Mouse (Mus musculus) midbrain, postnatal 0 days (tissue): ENCODE measurements around the gene Alg12. TPM values are rescaled to one million over a fixed set of nuclear protein-coding genes. Genes with fewer than 3 reads are reported as not detected.

Experiments used
- ATAC-seq: fragments of 200-750 bp; cut with Nextera tagmentation; 2 replicates; pipeline ENCODE4 v1.8.0; 2017; ENCODE audit warnings: moderate number of reproducible peaks, mild to moderate bottlenecking, moderate TSS enrichment, moderate library complexity; ENCODE audit not compliant: low FRiP score
- DNase-seq: peaks from one replicate; pipeline ENCODE4 v3.0.0-alpha.2; 2015; ENCODE audit warnings: low spot score
- H3K27ac ChIP-seq: fragments of 300-500 bp; sonication (generic); 2 replicates; pipeline ENCODE4 v1.5.1; 2014; ENCODE audit warnings: low read depth, mild to moderate bottlenecking, low read length, mixed read lengths
- H3K27me3 ChIP-seq: fragments of 300-500 bp; sonication (generic); 2 replicates; pipeline ENCODE4 v1.6.1; 2014; ENCODE audit warnings: low read length, control low read depth, mixed read lengths; ENCODE audit not compliant: insufficient read depth
- H3K36me3 ChIP-seq: fragments of 300-500 bp; sonication (generic); 2 replicates; pipeline ENCODE4 v1.6.1; 2014; ENCODE audit warnings: low read length, control low read depth, mixed read lengths; ENCODE audit not compliant: insufficient read depth
- H3K4me1 ChIP-seq: fragments of 300-500 bp; sonication (generic); 2 replicates; pipeline ENCODE4 v1.6.1; 2014; ENCODE audit warnings: mild to moderate bottlenecking, control low read depth, antibody characterized with exemption, low read length, mixed read lengths; ENCODE audit not compliant: insufficient read depth
- H3K4me2 ChIP-seq: fragments of 300-500 bp; sonication (generic); 2 replicates; pipeline ENCODE4 v1.6.1; 2014; ENCODE audit warnings: low read depth, mild to moderate bottlenecking, low read length, mixed read lengths; ENCODE audit not compliant: poor library complexity, severe bottlenecking
- H3K4me3 ChIP-seq: fragments of 300-500 bp; sonication (generic); 2 replicates; pipeline ENCODE4 v1.5.1; 2014; ENCODE audit warnings: low read depth, mild to moderate bottlenecking, low read length, moderate library complexity
- H3K9ac ChIP-seq: fragments of 300-500 bp; sonication (generic); replicated peaks from 2 replicates; pipeline ENCODE4 v1.6.1; 2014; ENCODE audit warnings: mild to moderate bottlenecking, low read length, moderate library complexity, mixed read lengths; ENCODE audit not compliant: poor library complexity, severe bottlenecking
- H3K9me3 ChIP-seq: fragments of 300-500 bp; sonication (generic); 2 replicates; pipeline ENCODE4 v1.6.1; 2016; ENCODE audit warnings: low read length, control low read depth
- CTCF ChIP-seq: IDR thresholded peaks from 2 replicates; pipeline ENCODE4 v1.5.1; 2016; ENCODE audit warnings: antibody characterized with exemption, mild to moderate bottlenecking
- WGBS: fragments of 180-500 bp; shearing (Covaris S2); extraction: QIAGEN DNeasy Blood & Tissue Kit; methylation state at CpG from one replicate; pipeline ENCODE4 v1.1.7; 2014; 5-methylcytosine and 5-hydroxymethylcytosine counted together
- polyA plus RNA-seq: library from polyadenylated mRNA; unstranded; fragments of >200 nt; fragmentation: Nextera tagmentation; extraction: Ambion mirVana; gene quantifications from 2 replicates; pipeline ENCODE4 v1.2.1, GENCODE M21; 2015
- total RNA-seq: library from RNA; depleted of rRNA; stranded (reverse); fragments of >200 nt; gene quantifications from 2 replicates; pipeline ENCODE4 v1.2.3, GENCODE M21; 2014

Gene Alg12
- total and polyA plus RNA-seq, 2 experiments from 2014 or later: 5.5 to 9.3 TPM

- no peak overlapping the region for H3K9ac ChIP-seq
- no peaks in the 10 kb centered on the region for H3K27me3 ChIP-seq
- TF ChIP-seq CTCF: no peak
- no peaks in the 10 kb centered on the region for H3K36me3 ChIP-seq
- ATAC-seq: no peak
- H3K4me2 ChIP-seq: no peak overlapping the region
- no peak for DNase-seq
- H3K9me3 ChIP-seq: no peaks in the 10 kb centered on the region
- WGBS: 89% methylated on average over 3 of the region's 3 CpGs
- no peak overlapping the region for H3K4me3 ChIP-seq
- H3K4me1 ChIP-seq: 0 out of 2 replicates have a peak, but pooled peaks cover 3% of the 10 kb centered on the region
- no peak overlapping the region for H3K27ac ChIP-seq
Measured at GRCm38 (mm10) chr15:88842300-88842673, 23.2 kb upstream of the Alg12 start.

DNA sequence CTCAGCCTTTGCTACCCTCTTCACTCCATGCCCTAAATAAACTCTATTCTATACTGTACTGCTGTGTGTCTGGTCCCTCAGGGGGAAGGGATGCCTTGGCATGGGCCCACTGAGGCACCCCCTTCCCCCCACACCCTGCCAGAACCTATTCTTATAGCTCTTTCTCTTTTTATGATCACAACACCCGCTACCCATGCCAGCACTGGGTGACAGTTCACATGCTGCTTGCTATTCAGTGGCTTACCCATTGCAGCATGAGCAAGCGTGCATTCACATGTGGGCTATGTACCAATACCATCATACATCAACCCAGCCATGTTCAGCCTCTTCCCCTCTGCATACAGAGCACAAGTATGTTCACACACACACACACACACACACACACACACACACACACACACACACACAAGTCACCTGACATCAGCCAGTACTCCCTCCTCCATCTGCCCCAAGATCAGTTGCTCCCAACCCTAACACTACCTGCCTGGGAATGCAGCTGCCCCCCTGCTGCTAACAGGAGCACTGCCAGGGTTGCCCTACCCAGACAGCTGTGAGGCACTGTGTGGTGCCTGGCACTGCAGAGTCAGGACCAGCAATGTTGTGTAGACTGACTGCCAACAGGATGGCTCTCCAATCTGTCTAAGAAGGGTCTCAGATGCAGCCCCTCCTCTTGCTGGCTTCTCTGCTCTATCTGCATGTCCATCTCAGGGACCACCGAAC lies 22.6 kb upstream of the Alg12 start:
- TF ChIP-seq CTCF: no peak
- ATAC-seq (no peak; the same call in 1 of the 2 replicates), DNase-seq (peak; percentile 72)
- Histone ChIP-seq H3K4me3 (no peak overlapping the region), H3K9ac (no peak overlapping the region), H3K27me3 (no peaks in the 10 kb centered on the region), H3K27ac (no peak overlapping the region), H3K4me2 (no peak overlapping the region), H3K9me3 (no peaks in the 10 kb centered on the region), H3K36me3 (no peaks in the 10 kb centered on the region), H3K4me1 (0 out of 2 replicates have a peak, but pooled peaks cover 4% of the 10 kb centered on the region)
- 86% methylated on average over 3 of the region's 3 CpGs for WGBS

DNA sequence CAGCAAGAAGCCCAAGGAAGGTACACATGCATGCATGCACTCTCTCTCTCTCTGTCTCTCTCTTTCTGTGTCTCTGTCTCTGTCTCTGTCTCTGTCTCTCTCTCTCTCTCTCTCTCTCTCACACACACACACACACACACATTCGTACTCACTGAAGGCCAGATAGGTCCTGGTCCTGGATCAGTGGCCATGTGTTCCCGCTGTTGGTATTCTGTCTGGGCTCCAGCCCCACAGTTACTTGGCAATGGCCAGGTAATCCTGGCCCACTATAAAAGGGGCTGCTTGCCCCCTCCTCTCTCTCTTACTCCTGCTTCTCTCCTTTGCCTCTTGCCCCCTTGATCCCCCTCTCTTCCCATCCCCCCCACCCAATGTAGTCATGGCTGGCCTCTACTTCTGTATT lies 22.0 kb upstream of the Alg12 start:
- no peak overlapping the region for H3K4me3 ChIP-seq
- ATAC-seq (no peak), DNase-seq (no peak)
- H3K4me2 ChIP-seq: no peak overlapping the region
- H3K9ac ChIP-seq: no peak overlapping the region
- H3K27ac ChIP-seq: no peak overlapping the region
- no peaks in the 10 kb centered on the region for H3K27me3 ChIP-seq
- 0 out of 2 replicates have a peak, but pooled peaks cover 4% of the 10 kb centered on the region for H3K4me1 ChIP-seq
- H3K9me3 ChIP-seq: no peaks in the 10 kb centered on the region
- H3K36me3 ChIP-seq: no peaks in the 10 kb centered on the region
- 89% methylated on average over 2 of the region's 2 CpGs for WGBS
- no peak for TF ChIP-seq CTCF

DNA sequence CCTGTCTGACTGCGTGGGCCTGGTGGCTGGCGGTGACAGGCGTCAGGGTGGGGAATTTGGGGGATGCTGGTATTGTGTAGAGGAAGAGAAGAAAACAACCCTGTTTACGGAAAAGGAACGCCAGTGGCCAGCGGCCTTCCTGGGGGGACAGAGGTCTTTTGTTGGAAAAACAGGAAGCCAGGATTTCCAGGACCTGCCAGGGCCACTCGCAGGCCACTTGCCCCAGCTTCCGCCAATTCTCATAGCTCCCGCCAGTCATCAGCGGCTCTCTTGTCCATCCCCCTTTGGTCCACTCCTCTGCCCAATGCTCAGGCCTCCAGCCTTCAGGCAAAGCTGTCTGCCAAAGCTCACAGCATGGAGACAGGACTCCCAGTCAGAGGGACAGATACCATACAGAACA lies 21.0 kb upstream of the Alg12 start:
- no peak for DNase-seq
- 71% methylated on average over 10 of the region's 10 CpGs for WGBS
- Histone ChIP-seq H3K36me3 (no peaks in the 10 kb centered on the region), H3K4me2 (no peak overlapping the region), H3K27ac (peak overlapping the region; percentile 14; the same call in 1 of the 2 replicates), H3K27me3 (no peaks in the 10 kb centered on the region), H3K9ac (no peak overlapping the region), H3K4me3 (no peak overlapping the region), H3K4me1 (0 out of 2 replicates have a peak, but pooled peaks cover 4% of the 10 kb centered on the region), H3K9me3 (no peaks in the 10 kb centered on the region)
- ATAC-seq: no peak
- TF ChIP-seq CTCF: no peak

- Histone ChIP-seq H3K9ac (no peak overlapping the region; the same call in 1 of the 2 replicates), H3K4me3 (no peak overlapping the region), H3K4me2 (no peak overlapping the region), H3K4me1 (0 out of 2 replicates have a peak, but pooled peaks cover 4% of the 10 kb centered on the region), H3K27ac (0 out of 2 replicates have a peak overlapping the region, but pooled peaks have one; percentile 18), H3K27me3 (no peaks in the 10 kb centered on the region), H3K36me3 (no peaks in the 10 kb centered on the region), H3K9me3 (no peaks in the 10 kb centered on the region)
- TF ChIP-seq CTCF: no peak
- DNase-seq (peak; percentile 78), ATAC-seq (peak; percentile 66)
- WGBS: 38% methylated on average over 9 of the region's 9 CpGs
Measured at GRCm38 (mm10) chr15:88839271-88839670, 20.2 kb upstream of the Alg12 start.

DNA sequence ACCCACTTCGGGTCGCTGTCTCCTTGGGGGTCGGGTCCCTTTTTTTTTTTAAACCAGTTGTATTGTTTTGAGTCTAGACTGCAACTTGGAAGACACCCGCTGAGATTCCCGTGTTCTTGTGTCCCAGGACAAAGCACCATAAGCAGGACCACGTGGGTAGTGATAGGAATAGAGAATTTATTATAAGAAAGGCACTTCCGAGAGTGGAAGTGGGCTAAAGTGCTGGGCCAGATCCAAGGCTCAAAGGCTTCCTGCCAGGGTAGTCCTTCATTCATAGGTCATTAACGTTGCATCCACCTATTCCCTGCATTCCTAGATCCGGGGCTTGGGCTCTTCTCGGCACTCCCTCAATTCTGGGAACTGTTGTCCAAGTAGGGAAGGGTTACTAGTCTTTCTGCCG lies 18.9 kb upstream of the Alg12 start:
- WGBS: under 1% methylated on average over 11 of the region's 11 CpGs
- peak overlapping the region; percentile 47 for H3K4me3 ChIP-seq
- no peak for DNase-seq
- no peak for TF ChIP-seq CTCF
- H3K4me1 ChIP-seq: 0 out of 2 replicates have a peak, but pooled peaks cover 4% of the 10 kb centered on the region
- H3K27ac ChIP-seq: peak overlapping the region; percentile 72; the same call in 1 of the 2 replicates
- no peaks in the 10 kb centered on the region for H3K9me3 ChIP-seq
- no peaks in the 10 kb centered on the region for H3K27me3 ChIP-seq
- peak overlapping the region; percentile 82 for H3K4me2 ChIP-seq
- H3K36me3 ChIP-seq: no peaks in the 10 kb centered on the region
- peak overlapping the region; percentile 72 for H3K9ac ChIP-seq
- ATAC-seq: no peak
